Mouse (Mus musculus): ENCODE data around the gene Mapt. TPM values are rescaled to one million over a fixed set of nuclear protein-coding genes. Genes with fewer than 3 reads are reported as not detected.

Mapt gene
- polyA plus RNA-seq (2015; fragmentation: Nextera tagmentation; extraction: Ambion mirVana) = 6.5 and 11.0 TPM in 2 replicates

GRCm38 (mm10) chr11:104231041-104231911 is at the start of gene Mapt:
Gene Mapt (plus strand): TSS chr11:104231390.
- no peak within 1 kb of the TSS; the same call in 1 of the 2 replicates for H3K27ac ChIP-seq

GRCm38 (mm10) chr11:104182141-104182540 is 49.0 kb upstream of the Mapt start:
- no peaks in the 10 kb centered on the region for H3K36me3 ChIP-seq
- no peaks in the 10 kb centered on the region for H3K27me3 ChIP-seq
- no peak overlapping the region for H3K4me2 ChIP-seq
- WGBS = 75% methylated on average over 3 of the region's 3 CpGs
- no peak overlapping the region for H3K4me3 ChIP-seq
- no peak for ATAC-seq (ENCODE audit: borderline replicate concordance, extremely low read depth, low FRiP score, low TSS enrichment)
- no peak overlapping the region for H3K9ac ChIP-seq
- H3K9me3 ChIP-seq = no peaks in the 10 kb centered on the region
- no peaks in the 10 kb centered on the region for H3K4me1 ChIP-seq
- no peak overlapping the region for H3K27ac ChIP-seq

More at GRCm38 (mm10) chr11:104231041-104231911, at the start of gene Mapt:
- H3K4me1 ChIP-seq = peaks cover 25% of the 10 kb centered on the region
- H3K9ac ChIP-seq = peak within 1 kb of the TSS; percentile 70
- peaks cover 66% of the 10 kb centered on the region for H3K27me3 ChIP-seq
- peak within 1 kb of the TSS; percentile 71 for H3K4me3 ChIP-seq
- peak; percentile 92 for ATAC-seq (ENCODE audit: borderline replicate concordance, extremely low read depth, low FRiP score, low TSS enrichment)
- WGBS = under 1% methylated on average over 67 of the region's 94 CpGs
- no peaks in the 10 kb centered on the region for H3K9me3 ChIP-seq
- no peaks in the 10 kb centered on the region for H3K36me3 ChIP-seq
- H3K4me2 ChIP-seq = peak within 1 kb of the TSS; percentile 96

GRCm38 (mm10) chr11:104186135-104186836 is 44.9 kb upstream of the Mapt start, which contains the start of gene Sppl2c:
Gene Sppl2c (plus strand): TSS chr11:104186327.
- ATAC-seq (ENCODE audit: borderline replicate concordance, extremely low read depth, low FRiP score, low TSS enrichment) = no peak
- Histone ChIP-seq H3K27ac (no peak within 1 kb of the TSS), H3K36me3 (no peaks in the 10 kb centered on the region), H3K9me3 (no peaks in the 10 kb centered on the region), H3K27me3 (no peaks in the 10 kb centered on the region), H3K4me3 (no peak within 1 kb of the TSS), H3K9ac (no peak within 1 kb of the TSS), H3K4me1 (no peaks in the 10 kb centered on the region), H3K4me2 (no peak within 1 kb of the TSS)
- 76% methylated on average over 13 of the region's 13 CpGs for WGBS

- no peak overlapping the region for H3K4me3 ChIP-seq
- no peaks in the 10 kb centered on the region for H3K9me3 ChIP-seq
- no peak for ATAC-seq (ENCODE audit: borderline replicate concordance, extremely low read depth, low FRiP score, low TSS enrichment)
- H3K36me3 ChIP-seq = no peaks in the 10 kb centered on the region
- no peaks in the 10 kb centered on the region for H3K27me3 ChIP-seq
- H3K27ac ChIP-seq = no peak overlapping the region
- 81% methylated on average over 9 of the region's 9 CpGs for WGBS
- no peak overlapping the region for H3K4me2 ChIP-seq
- H3K9ac ChIP-seq = no peak overlapping the region
- H3K4me1 ChIP-seq = no peaks in the 10 kb centered on the region
Measured at GRCm38 (mm10) chr11:104186837-104187150, 44.4 kb upstream of the Mapt start.

- Histone ChIP-seq H3K9me3 (no peaks in the 10 kb centered on the region), H3K9ac (no peak overlapping the region), H3K4me2 (no peak overlapping the region), H3K27me3 (no peaks in the 10 kb centered on the region), H3K36me3 (no peaks in the 10 kb centered on the region), H3K4me1 (no peaks in the 10 kb centered on the region), H3K4me3 (no peak overlapping the region), H3K27ac (no peak overlapping the region)
- no peak for ATAC-seq (ENCODE audit: borderline replicate concordance, extremely low read depth, low FRiP score, low TSS enrichment)
- 87% methylated on average over 10 of the region's 10 CpGs for WGBS
Measured at GRCm38 (mm10) chr11:104187766-104188165, 43.4 kb upstream of the Mapt start.

- 69% methylated on average over 2 of the region's 2 CpGs for WGBS
- no peaks in the 10 kb centered on the region for H3K4me1 ChIP-seq
- no peak overlapping the region for H3K9ac ChIP-seq
- no peak overlapping the region for H3K27ac ChIP-seq
- no peaks in the 10 kb centered on the region for H3K36me3 ChIP-seq
- no peak overlapping the region for H3K4me3 ChIP-seq
- no peaks in the 10 kb centered on the region for H3K9me3 ChIP-seq
- no peak for ATAC-seq (ENCODE audit: borderline replicate concordance, extremely low read depth, low FRiP score, low TSS enrichment)
- H3K27me3 ChIP-seq = no peaks in the 10 kb centered on the region
- no peak overlapping the region for H3K4me2 ChIP-seq
Measured at GRCm38 (mm10) chr11:104190008-104190407, 41.2 kb upstream of the Mapt start.

GRCm38 (mm10) chr11:104195382-104195781 is 35.8 kb upstream of the Mapt start:
- no peak overlapping the region for H3K4me2 ChIP-seq
- 63% methylated on average over 11 of the region's 11 CpGs for WGBS
- no peaks in the 10 kb centered on the region for H3K4me1 ChIP-seq
- no peak for ATAC-seq (ENCODE audit: borderline replicate concordance, extremely low read depth, low FRiP score, low TSS enrichment)
- H3K27me3 ChIP-seq = 0 out of 2 replicates have a peak, but pooled peaks cover 8% of the 10 kb centered on the region
- no peak overlapping the region for H3K27ac ChIP-seq
- H3K9ac ChIP-seq = no peak overlapping the region
- no peaks in the 10 kb centered on the region for H3K9me3 ChIP-seq
- no peaks in the 10 kb centered on the region for H3K36me3 ChIP-seq
- no peak overlapping the region for H3K4me3 ChIP-seq

- ATAC-seq (ENCODE audit: borderline replicate concordance, extremely low read depth, low FRiP score, low TSS enrichment) = peak; percentile 59
- Histone ChIP-seq H3K36me3 (no peaks in the 10 kb centered on the region), H3K4me3 (no peak overlapping the region), H3K27ac (no peak overlapping the region), H3K4me2 (no peak overlapping the region), H3K9ac (no peak overlapping the region), H3K9me3 (no peaks in the 10 kb centered on the region), H3K27me3 (0 out of 2 replicates have a peak, but pooled peaks cover 8% of the 10 kb centered on the region), H3K4me1 (no peaks in the 10 kb centered on the region)
- WGBS = 10% methylated on average over 9 of the region's 9 CpGs
Measured at GRCm38 (mm10) chr11:104195791-104196190, 35.4 kb upstream of the Mapt start.

GRCm38 (mm10) chr11:104197861-104198260 is 33.3 kb upstream of the Mapt start:
- H3K4me2 ChIP-seq = no peak overlapping the region
- H3K27me3 ChIP-seq = 0 out of 2 replicates have a peak, but pooled peaks cover 8% of the 10 kb centered on the region
- no peak for ATAC-seq (ENCODE audit: borderline replicate concordance, extremely low read depth, low FRiP score, low TSS enrichment)
- no peak overlapping the region for H3K4me3 ChIP-seq
- no peaks in the 10 kb centered on the region for H3K36me3 ChIP-seq
- WGBS = 2% methylated on average over 10 of the region's 10 CpGs
- no peaks in the 10 kb centered on the region; the same call in 1 of the 2 replicates for H3K9me3 ChIP-seq
- H3K9ac ChIP-seq = no peak overlapping the region
- H3K27ac ChIP-seq = no peak overlapping the region
- H3K4me1 ChIP-seq = no peaks in the 10 kb centered on the region

GRCm38 (mm10) chr11:104203271-104203670 is 27.9 kb upstream of the Mapt start:
- no peak overlapping the region for H3K4me3 ChIP-seq
- ATAC-seq (ENCODE audit: borderline replicate concordance, extremely low read depth, low FRiP score, low TSS enrichment) = no peak

GRCm38 (mm10) chr11:104206573-104206972 is 24.6 kb upstream of the Mapt start:
- Histone ChIP-seq H3K9ac (no peak overlapping the region), H3K4me1 (no peaks in the 10 kb centered on the region), H3K27me3 (no peaks in the 10 kb centered on the region), H3K4me2 (no peak overlapping the region), H3K27ac (no peak overlapping the region), H3K9me3 (no peaks in the 10 kb centered on the region; the same call in 1 of the 2 replicates), H3K36me3 (no peaks in the 10 kb centered on the region), H3K4me3 (no peak overlapping the region)
- ATAC-seq (ENCODE audit: borderline replicate concordance, extremely low read depth, low FRiP score, low TSS enrichment) = no peak
- whole genome bisulfite sequencing = 75% methylated on average over 4 of the region's 4 CpGs

More at GRCm38 (mm10) chr11:104203271-104203670, 27.9 kb upstream of the Mapt start:
- H3K4me1 ChIP-seq = no peaks in the 10 kb centered on the region
- H3K4me2 ChIP-seq = no peak overlapping the region
- no peak overlapping the region for H3K27ac ChIP-seq
- no peak overlapping the region for H3K9ac ChIP-seq
- H3K27me3 ChIP-seq = no peaks in the 10 kb centered on the region
- no peaks in the 10 kb centered on the region; the same call in 1 of the 2 replicates for H3K9me3 ChIP-seq
- WGBS = 56% methylated on average over 3 of the region's 3 CpGs
- no peaks in the 10 kb centered on the region for H3K36me3 ChIP-seq

- Histone ChIP-seq H3K4me3 (no peak overlapping the region), H3K27me3 (no peaks in the 10 kb centered on the region), H3K4me1 (no peaks in the 10 kb centered on the region), H3K4me2 (no peak overlapping the region), H3K27ac (no peak overlapping the region), H3K9ac (no peak overlapping the region), H3K9me3 (no peaks in the 10 kb centered on the region), H3K36me3 (no peaks in the 10 kb centered on the region)
- WGBS = 64% methylated on average over 3 of the region's 3 CpGs
- no peak for ATAC-seq (ENCODE audit: borderline replicate concordance, extremely low read depth, low FRiP score, low TSS enrichment)
Measured at GRCm38 (mm10) chr11:104209041-104209440, 22.1 kb upstream of the Mapt start.
